Mouse (Mus musculus): ENCODE data around the gene Nfic.

The Nfic gene

DNA sequence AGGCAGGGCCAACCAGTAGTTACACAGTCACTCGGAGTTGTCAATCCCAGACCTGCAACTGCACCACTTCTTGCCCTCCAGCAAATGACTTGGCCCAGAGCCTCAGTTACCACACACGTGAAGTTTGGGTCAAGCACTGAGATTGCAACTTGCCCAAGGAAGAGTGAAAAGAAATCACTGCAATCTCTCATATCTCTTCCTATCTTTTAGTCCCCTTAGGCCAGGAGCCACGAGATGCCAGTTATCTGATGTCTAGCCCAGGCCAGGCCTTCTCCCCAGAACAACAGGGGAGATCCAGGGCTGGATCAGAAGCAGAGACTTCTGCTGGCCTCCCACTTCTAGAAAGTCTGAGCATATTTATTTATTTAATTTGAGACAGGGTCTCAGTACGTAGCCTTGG is 99.9 kb downstream of the Nfic start:
- DNase-seq: no peak

GRCm38 (mm10) chr10:81354738-81355477 is 100.5 kb downstream of the Nfic start:
- peak; percentile 40 for DNase-seq

DNA sequence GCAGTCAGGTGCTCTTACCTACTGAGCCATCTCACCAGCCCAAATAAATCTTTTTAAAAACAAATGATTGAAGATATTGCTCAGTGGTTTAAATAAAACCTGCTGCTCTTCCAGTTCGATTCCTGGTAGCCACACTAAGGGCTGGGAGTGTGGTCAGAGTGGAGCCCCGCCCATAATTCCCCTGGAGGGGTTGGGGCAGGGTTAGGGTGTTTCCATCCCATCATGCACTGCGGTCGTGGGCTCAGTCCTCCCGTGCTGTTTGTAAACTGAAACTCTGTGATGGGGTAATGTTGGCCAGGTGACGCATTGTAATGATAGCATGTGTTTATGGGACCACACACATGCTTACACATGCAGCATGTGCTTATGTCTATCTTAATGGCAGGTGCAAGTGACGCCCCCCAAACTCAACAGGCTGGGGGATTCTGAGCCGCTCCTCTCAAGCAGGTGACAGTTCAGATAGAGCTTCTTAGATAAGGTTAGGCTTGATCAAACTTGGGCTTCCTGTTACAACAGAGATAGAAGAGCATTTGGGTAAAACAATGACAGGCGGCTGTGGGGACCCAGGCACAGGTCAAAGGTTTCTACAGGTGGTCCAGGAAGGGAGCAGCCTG is 103.7 kb downstream of the Nfic start:
- peak; percentile 30 for DNase-seq

DNA sequence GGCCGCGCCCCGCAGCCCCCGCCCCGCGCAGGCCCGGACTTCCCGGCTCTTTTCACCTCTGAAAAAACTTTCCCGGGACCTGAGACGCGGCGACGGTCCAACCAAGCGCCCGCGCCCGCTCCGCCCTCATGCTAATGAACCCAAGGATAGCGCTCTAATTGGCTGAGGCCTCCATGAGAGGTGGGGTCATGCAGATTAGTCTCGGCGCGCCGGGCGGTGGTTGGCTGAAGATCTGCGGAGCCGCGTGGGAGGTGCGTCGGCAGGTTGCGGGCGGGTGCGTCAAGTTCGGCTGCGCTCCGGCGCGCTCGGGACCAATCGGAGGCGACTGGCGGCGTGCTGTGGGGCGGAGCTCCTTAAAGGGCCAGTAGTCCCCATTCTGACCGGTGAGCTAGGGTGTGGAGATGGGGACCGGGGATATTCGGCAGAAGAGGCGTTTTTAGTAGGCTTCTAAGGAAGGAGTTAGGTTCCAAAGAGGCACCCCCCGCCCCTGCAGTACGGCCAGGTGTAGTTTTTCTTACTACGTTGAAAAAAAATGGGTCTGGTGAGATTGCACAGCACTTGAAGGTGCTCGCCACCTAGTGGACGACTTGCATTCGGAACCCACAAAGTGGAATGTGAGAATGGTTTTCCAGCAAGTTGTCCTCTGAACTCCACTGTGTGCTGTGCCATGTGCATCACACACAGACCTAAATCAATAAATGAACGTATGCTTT is 104.9 kb downstream of the Nfic start, which contains the start of gene Hmg20b:
Gene Hmg20b (minus strand): TSS at position 130 of the 713 bp plus-strand sequence.
- peak; percentile 99 for DNase-seq

- no peak for DNase-seq
These were observed 105.5 kb downstream of the Nfic start for GRCm38 (mm10) chr10:81349961-81350350.

DNA sequence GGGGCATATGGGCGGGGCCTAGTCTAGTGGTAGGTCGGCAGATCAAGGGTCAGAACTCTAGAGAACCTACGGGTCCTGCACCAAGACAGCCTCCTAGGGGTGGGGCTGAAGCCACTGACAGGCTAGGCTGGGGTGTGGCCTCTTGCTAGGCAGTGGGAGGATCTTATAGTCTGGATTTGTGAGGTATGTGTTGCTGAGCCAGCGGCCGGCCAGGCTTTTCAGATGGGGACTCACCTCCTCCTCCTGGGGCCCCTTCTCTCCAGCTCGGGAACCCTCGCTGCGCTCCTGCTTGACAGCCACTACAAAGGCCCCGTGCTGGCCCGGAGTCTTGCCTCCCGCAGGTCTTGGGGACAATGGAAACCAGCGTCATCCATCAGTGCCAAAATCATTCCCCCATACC is 106.3 kb downstream of the Nfic start:
- peak; percentile 66 for DNase-seq

DNA sequence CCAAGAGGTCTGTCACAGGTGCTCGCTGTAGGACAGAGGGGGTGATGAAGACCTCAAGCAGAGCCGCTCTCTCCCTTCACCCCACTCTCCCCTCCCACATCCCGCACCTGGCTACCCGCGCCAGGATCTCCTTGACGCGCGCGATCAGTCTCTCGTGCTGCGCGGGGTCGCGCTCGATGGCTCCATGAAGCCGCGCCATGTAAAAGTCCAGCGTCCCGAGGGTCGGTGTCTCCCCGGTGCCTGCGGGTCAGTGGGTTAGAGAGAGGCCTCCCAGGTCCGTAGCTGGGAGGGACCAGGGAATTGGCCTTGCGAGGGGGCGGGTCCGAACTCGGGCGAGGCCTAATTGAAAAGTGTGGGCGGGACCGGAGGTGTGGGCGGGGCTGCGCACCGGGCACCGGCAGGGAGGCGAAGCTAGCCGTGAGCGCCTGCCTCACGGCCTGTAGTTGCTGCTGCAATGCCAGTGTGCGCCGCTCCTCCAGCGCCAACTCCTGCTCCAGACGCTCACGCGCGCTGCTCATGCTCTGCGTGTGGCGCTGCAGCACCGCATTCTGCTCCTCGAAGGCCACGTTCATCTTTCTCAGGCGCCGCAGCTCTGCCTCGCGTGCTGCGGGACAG is 108.9 kb downstream of the Nfic start:
- DNase-seq: peak; percentile 46
